Mouse (Mus musculus): ENCODE measurements around the gene Slc22a3. TPM values are rescaled to one million over a fixed set of nuclear protein-coding genes. Genes with fewer than 3 reads are reported as not detected.

The Slc22a3 gene
- polyA plus RNA-seq (2016; fragmentation: Nextera tagmentation; extraction: Ambion mirVana) = 0.26 and 0.30 TPM in 2 replicates

DNA sequence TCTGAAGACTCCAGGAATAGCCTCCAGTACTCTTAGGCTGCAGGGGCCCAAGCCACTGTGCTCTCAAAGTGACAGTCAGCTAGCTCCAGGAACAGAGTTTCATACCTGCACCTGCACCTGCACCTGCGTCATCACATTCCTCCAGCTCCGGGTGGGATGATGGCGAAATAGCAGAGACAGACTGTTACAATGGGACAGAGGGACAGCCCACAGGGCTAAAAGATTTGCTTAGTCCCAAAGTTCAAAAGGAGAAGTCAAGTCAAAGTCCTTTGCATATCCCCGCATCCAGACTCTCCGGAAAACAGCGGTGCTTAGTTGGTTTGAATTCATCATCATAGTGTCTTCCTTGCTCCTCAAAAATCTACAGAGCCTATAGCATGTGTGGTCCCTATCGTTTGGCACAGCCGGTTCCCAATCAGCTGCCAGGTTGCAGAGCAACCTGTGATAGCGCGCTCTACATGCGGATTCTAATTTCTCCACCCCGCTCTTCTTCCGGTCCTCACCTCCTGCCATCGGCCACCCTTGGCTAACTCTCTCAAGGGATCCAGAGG lies at the start of gene Slc22a3:
Gene Slc22a3 (minus strand): TSS at position 51 of the 551 bp plus-strand sequence.
- 15% methylated on average over 14 of the region's 14 CpGs for WGBS
- Histone ChIP-seq H3K9me3 (no peaks in the 10 kb centered on the region), H3K27ac (no peak within 1 kb of the TSS), H3K9ac (no peak within 1 kb of the TSS; the same call in 1 of the 2 replicates), H3K4me2 (replicated peaks) (peak within 1 kb of the TSS; percentile 59), H3K4me1 (peaks cover 8% of the 10 kb centered on the region; the same call in 1 of the 2 replicates), H3K36me3 (no peaks in the 10 kb centered on the region), H3K4me3 (peak within 1 kb of the TSS; percentile 27), H3K27me3 (replicated peaks) (peaks cover 43% of the 10 kb centered on the region)
- ATAC-seq (ENCODE audit: low FRiP score, low read depth) = no peak

DNA sequence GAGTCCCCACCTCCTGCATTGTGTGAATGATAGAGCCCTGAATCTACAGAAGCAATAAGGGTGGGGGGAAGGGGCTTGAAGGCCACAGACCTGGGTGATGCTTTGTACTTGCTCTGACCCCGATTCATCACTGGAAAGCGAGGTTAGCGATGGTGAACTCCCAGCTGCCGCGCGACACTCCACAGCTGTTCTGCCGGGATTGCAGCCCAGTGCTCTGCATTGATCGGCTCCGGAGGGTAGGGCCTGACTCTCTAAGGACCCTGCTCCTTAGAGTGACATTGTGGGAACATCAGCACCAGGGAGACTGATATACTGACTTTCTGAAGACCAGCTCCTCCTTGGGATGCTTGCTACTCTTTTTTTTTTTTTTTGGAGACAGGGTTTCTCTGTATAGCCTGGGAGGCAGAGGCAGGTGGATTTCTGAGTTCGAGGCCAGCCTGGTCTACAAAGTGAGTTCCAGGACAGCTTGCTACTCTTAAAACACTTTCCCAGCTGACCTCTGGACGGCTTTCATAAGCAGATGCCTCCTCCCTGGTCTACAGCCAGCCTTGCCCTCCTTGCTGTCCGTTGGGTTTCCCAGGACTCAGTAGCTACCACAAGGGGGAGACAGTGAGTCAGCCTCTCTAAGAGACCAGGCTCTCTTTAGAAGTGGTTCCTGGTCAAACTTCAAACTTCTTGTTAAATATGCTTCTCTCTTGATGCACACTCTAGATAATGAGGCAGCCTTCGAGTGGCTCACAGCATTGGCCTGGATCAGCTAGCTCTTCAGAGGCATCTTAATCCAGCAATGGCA lies 27.0 kb upstream of the Slc22a3 start:
- no peak for ATAC-seq (ENCODE audit: low FRiP score, low read depth)
- H3K4me1 ChIP-seq = no peaks in the 10 kb centered on the region
- H3K4me2 ChIP-seq (replicated peaks) = no peak overlapping the region
- H3K27me3 ChIP-seq (replicated peaks) = no peaks in the 10 kb centered on the region
- no peak overlapping the region for H3K9ac ChIP-seq
- WGBS = 58% methylated on average over 13 of the region's 13 CpGs
- H3K36me3 ChIP-seq = no peaks in the 10 kb centered on the region
- H3K9me3 ChIP-seq = no peaks in the 10 kb centered on the region
- H3K27ac ChIP-seq = no peak overlapping the region
- H3K4me3 ChIP-seq = no peak overlapping the region

DNA sequence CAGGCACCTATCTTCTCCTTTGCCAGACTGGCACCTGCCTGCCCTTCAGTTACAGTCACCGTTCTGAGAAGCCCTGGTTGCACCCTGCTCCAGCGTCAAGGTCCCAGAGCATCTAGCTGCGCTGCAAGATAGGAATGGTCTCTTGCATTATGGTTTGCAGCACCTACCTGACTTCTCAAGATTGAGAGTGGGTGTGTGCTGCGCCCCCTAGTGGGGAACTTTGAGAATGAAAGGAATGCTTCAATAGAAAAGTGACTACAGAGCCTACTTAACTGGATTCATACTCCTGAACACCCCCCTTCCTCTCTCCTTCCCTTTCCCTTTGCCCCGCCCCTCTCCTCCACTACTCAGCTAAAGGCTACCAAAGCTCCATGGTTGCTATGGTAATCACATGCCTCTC lies 24.6 kb upstream of the Slc22a3 start:
- Histone ChIP-seq H3K4me1 (no peaks in the 10 kb centered on the region), H3K4me2 (replicated peaks) (no peak overlapping the region), H3K4me3 (no peak overlapping the region), H3K9me3 (no peaks in the 10 kb centered on the region), H3K36me3 (no peaks in the 10 kb centered on the region), H3K9ac (no peak overlapping the region), H3K27ac (no peak overlapping the region), H3K27me3 (replicated peaks) (no peaks in the 10 kb centered on the region)
- no peak for ATAC-seq (ENCODE audit: low FRiP score, low read depth)
- 33% methylated on average over 5 of the region's 5 CpGs for WGBS

DNA sequence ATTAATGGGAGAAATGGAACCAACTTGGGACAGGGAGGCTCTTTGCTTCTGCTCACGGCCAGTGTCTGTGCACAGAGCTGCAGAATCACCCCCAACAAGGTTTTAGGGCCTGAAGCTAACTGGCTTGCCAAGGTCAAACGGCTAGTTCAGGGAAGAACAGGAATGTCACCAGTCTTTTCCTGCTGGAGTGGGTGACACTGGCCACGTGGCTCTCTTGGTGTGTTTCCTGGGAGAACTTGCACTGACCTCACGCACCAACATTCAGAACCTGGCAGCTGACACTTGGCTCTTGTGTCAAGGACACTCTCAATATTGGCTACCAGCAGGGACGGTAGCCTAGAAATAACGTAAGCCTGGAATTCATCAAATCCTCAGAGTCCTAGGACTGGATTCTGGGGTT lies 22.6 kb upstream of the Slc22a3 start:
- no peak for ATAC-seq (ENCODE audit: low FRiP score, low read depth)
- H3K4me1 ChIP-seq = no peaks in the 10 kb centered on the region
- H3K27ac ChIP-seq = no peak overlapping the region
- no peaks in the 10 kb centered on the region for H3K36me3 ChIP-seq
- H3K9ac ChIP-seq = no peak overlapping the region
- H3K9me3 ChIP-seq = no peaks in the 10 kb centered on the region
- no peaks in the 10 kb centered on the region for H3K27me3 ChIP-seq (replicated peaks)
- no peak overlapping the region for H3K4me3 ChIP-seq
- WGBS = 75% methylated on average over 6 of the region's 6 CpGs
- no peak overlapping the region for H3K4me2 ChIP-seq (replicated peaks)

DNA sequence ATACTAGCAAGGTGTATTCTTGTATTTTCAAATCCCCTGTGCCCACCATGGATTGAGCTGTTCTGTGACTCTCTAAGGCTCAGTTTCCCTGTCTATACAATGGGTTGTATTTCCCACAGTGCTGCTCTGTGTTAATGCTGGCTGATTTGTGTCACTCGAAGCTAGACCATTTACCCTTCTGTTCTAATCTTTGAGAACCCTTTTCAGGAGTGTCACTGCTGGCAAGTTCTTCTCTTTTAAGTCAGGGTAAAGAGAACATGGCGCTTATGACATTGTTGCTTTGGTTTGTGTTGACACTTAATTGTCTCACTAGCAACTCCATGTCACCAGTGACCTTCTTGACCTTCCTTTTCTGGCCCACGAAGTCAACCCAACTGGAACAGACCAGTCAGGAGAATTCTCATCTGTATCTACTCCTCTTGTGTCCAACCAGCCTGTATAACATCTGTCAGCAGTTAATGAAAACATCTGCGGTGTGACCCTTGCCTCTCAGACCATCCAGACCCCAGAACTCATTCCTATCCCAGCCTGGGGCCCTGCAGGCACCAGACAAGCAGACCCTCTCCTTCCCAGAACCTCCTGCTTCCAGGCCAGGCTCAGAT lies 22.0 kb upstream of the Slc22a3 start:
- Histone ChIP-seq H3K4me2 (replicated peaks) (no peak overlapping the region), H3K27me3 (replicated peaks) (no peaks in the 10 kb centered on the region), H3K9ac (no peak overlapping the region), H3K36me3 (no peaks in the 10 kb centered on the region), H3K4me3 (no peak overlapping the region), H3K4me1 (no peaks in the 10 kb centered on the region), H3K27ac (no peak overlapping the region), H3K9me3 (no peaks in the 10 kb centered on the region)
- no peak for ATAC-seq (ENCODE audit: low FRiP score, low read depth)
- 71% methylated on average over 4 of the region's 4 CpGs for WGBS

DNA sequence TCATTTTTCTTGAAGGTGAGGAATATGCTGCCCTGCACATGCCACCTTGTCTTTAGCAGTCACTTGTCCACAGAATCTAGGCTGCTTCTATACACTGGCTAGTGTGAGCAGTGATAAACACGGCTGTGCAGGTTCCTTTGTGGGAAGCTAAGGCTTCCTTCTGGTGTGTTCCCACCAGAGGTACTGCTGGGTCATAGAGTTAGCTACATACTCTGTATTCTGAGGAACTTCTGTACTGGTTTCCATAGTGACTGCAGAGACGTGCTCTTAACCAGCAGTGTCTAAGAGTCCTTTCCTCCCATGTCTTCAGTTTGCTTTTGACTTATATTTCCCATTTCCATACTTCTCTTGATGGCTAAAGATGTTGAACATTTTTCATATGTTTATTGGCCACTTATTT lies 11.6 kb upstream of the Slc22a3 start:
- WGBS = 72% methylated on average over 2 of the region's 2 CpGs
- Histone ChIP-seq H3K9ac (no peak overlapping the region), H3K4me2 (replicated peaks) (no peak overlapping the region), H3K36me3 (no peaks in the 10 kb centered on the region), H3K4me1 (no peaks in the 10 kb centered on the region), H3K9me3 (peaks cover 11% of the 10 kb centered on the region; the same call in 1 of the 2 replicates), H3K27me3 (replicated peaks) (no peaks in the 10 kb centered on the region), H3K4me3 (no peak overlapping the region), H3K27ac (no peak overlapping the region)
- no peak for ATAC-seq (ENCODE audit: low FRiP score, low read depth)

DNA sequence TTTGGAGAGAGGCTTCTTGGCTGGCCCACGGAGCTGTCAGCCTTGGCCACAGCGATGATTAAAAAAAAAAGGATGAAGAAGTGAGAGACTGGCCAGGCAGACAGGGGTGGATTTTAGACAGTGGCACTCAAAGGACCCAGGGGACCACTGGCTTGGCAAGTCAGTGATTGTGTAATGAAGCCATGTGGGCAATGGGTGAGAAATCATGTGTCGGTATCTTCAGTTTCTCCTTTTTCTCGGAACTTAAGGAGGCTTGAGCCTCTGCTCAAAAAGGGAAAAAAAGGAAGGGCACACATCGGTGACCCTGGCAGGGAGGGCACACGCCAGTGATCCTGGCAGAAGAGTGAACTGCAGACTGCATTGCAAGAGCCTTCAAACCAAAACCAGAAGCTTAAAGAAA lies 10.7 kb upstream of the Slc22a3 start:
- WGBS = 88% methylated on average over 6 of the region's 6 CpGs
- Histone ChIP-seq H3K9me3 (peaks cover 11% of the 10 kb centered on the region; the same call in 1 of the 2 replicates), H3K4me1 (no peaks in the 10 kb centered on the region), H3K4me3 (no peak overlapping the region), H3K4me2 (replicated peaks) (no peak overlapping the region), H3K9ac (no peak overlapping the region), H3K27me3 (replicated peaks) (no peaks in the 10 kb centered on the region), H3K27ac (no peak overlapping the region), H3K36me3 (no peaks in the 10 kb centered on the region)
- no peak for ATAC-seq (ENCODE audit: low FRiP score, low read depth)

DNA sequence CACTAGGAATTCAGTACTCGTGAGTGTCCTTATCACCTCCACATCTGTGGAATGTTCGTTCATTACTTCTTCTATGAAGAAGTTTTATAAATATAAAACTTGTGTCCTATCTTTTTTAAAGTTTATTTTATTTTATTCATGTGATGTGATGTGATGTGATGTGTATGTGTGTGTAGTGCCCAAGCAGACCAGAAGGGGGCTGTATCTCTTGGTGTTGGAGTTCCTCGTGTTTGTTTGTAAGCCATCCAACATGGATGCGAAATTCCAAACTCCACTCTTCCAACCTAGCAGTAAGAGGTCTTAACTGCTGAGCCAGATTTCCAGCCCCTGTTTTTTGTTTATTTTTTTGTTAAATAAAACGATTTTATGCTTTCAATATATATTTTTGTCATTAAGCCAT lies 6.5 kb upstream of the Slc22a3 start:
- H3K27ac ChIP-seq = no peak overlapping the region
- no peaks in the 10 kb centered on the region for H3K36me3 ChIP-seq
- ATAC-seq (ENCODE audit: low FRiP score, low read depth) = no peak
- 82% methylated on average over 5 of the region's 5 CpGs for WGBS
- H3K9me3 ChIP-seq = no peaks in the 10 kb centered on the region
- no peaks in the 10 kb centered on the region for H3K4me1 ChIP-seq
- peaks cover 2% of the 10 kb centered on the region for H3K27me3 ChIP-seq (replicated peaks)
- no peak overlapping the region for H3K4me2 ChIP-seq (replicated peaks)
- no peak overlapping the region for H3K9ac ChIP-seq
- no peak overlapping the region for H3K4me3 ChIP-seq

DNA sequence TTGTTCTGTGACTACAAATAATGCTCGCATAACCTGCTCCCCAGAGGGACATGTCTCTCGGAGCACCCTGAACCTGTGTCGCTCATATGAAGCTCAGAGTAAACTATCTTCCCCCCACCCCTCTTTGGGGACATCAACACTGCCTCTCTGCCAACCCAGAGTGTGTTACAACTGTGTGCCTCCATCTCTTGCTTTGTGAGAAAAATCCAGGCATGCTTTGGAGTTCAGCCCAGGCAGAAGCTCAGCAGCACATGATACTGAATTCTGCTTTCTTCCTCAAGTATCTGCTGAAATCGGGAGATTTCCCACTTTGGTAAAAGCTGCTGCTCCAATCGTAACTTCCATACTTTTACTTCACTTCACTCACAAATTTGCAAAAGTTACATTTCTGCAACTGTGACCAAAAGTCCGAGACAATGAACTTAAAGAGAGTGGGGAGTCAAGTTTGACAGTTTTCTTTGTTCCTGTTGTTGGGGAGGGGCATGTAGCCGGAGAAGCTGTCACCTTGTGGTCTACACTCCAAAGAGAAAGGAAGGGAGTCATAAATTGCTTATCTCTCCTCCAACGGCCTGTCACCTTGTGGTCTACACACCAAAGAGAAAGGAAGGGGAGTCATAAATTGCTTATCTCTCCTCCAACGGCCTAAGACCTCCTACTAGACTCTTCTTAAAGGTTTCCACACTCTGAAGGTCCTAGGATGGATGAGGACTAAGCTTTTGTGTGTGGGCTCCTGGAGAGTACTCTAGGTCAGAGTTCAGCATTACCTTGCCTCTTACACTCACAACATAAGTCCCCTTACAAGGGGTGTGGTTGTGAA lies 5.8 kb upstream of the Slc22a3 start:
- H3K36me3 ChIP-seq = no peaks in the 10 kb centered on the region
- no peaks in the 10 kb centered on the region for H3K9me3 ChIP-seq
- no peak overlapping the region for H3K4me3 ChIP-seq
- H3K27ac ChIP-seq = no peak overlapping the region
- H3K9ac ChIP-seq = no peak overlapping the region
- no peaks in the 10 kb centered on the region for H3K4me1 ChIP-seq
- no peak for ATAC-seq (ENCODE audit: low FRiP score, low read depth)
- peaks cover 9% of the 10 kb centered on the region for H3K27me3 ChIP-seq (replicated peaks)
- WGBS = 70% methylated on average over 9 of the region's 9 CpGs
- H3K4me2 ChIP-seq (replicated peaks) = no peak overlapping the region

DNA sequence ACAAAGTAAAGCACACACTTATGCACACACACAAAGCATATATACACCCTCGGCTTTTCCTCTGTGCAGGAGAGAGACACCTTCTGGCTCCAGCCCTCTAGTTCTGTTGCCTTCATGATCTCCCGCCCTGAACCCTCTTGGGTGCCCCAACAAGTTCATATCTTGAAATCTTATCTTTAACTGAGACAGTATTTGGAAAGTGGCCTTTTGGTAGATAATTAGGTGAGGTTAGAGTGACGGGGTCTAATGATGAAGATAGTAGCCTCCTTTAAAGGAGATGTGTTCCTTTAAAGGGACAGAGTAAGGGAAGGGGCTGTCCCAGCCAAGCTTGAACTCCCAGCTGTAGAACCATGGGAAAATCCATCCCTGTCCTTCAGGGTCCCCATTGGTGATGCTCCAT lies 3.7 kb upstream of the Slc22a3 start:
- no peaks in the 10 kb centered on the region for H3K36me3 ChIP-seq
- H3K4me2 ChIP-seq (replicated peaks) = no peak overlapping the region
- WGBS = 89% methylated on average over 3 of the region's 3 CpGs
- no peak overlapping the region for H3K9ac ChIP-seq
- no peak overlapping the region for H3K27ac ChIP-seq
- H3K9me3 ChIP-seq = no peaks in the 10 kb centered on the region
- no peak overlapping the region for H3K4me3 ChIP-seq
- no peak for ATAC-seq (ENCODE audit: low FRiP score, low read depth)
- H3K4me1 ChIP-seq = peaks cover 8% of the 10 kb centered on the region; the same call in 1 of the 2 replicates
- peaks cover 30% of the 10 kb centered on the region for H3K27me3 ChIP-seq (replicated peaks)

DNA sequence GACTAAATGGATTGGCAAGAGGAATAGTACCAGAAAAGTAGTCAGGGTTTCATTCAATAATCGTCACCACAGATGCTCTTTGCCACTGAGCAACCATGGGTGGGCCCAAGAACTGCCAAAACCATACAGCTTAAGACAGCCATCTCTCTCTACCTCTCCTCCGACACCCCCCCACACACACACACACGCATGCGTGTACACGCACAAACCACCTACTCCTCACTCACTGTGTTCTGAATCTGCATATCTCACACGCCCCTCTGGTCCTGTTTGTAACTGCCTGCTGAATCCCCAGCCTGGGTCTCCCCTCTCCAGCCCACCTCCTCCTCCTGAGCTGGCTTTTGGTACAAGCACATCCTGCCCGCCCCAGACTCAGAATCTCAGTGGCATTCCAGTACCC lies 872 bp upstream of the Slc22a3 start:
- H3K4me3 ChIP-seq = no peak overlapping the region
- no peak overlapping the region for H3K9ac ChIP-seq
- H3K36me3 ChIP-seq = no peaks in the 10 kb centered on the region
- no peak overlapping the region for H3K27ac ChIP-seq
- no peaks in the 10 kb centered on the region for H3K9me3 ChIP-seq
- WGBS = 33% methylated on average over 7 of the region's 7 CpGs
- H3K4me1 ChIP-seq = peaks cover 8% of the 10 kb centered on the region; the same call in 1 of the 2 replicates
- peaks cover 43% of the 10 kb centered on the region for H3K27me3 ChIP-seq (replicated peaks)
- H3K4me2 ChIP-seq (replicated peaks) = no peak overlapping the region
- no peak for ATAC-seq (ENCODE audit: low FRiP score, low read depth)

All from neural tube, embryonic 12.5 days (tissue).